24 mouse cellular contexts compared by ENCODE assay signal in the genomic region with DNA sequence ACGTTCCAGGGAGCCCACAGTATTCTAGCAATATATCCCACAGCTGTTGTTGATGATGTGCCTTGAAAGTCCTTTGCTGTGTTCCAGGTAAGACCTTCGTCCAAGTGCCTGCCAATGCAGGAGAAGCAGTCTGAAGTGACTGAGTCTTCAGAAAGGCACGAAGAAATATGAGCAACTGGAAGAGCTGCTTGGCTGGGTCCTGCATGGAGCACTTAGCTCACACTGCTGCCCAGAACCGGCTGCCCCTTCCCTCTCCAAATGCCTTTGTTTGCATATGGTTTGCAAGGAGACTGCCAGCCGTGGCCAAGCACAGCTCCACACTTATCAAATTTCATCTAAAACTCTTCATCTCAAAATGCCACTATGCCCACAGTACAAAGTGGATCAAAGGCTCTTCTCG.
DNase-seq lines count a peak whose midpoint lies in the region; ATAC-seq and TF ChIP-seq lines count a peak whose summit lies in the region.
"Had no signal": no experiment of that assay in that cellular context is flagged by ENCODE, and none has a peak within 500 bp of the region (broad histone marks: within the 10 kb centered on the region; RNA-seq: fewer than 3 reads in every experiment).

No protein-coding gene starts in this region.

- TF ChIP-seq POLR2A in lung, adult 2 months (IDR thresholded peaks at IDR 0.05; ENCODE audit: borderline replicate concordance, extremely low read depth, low read depth, low read length): no peak

- no peak for ATAC-seq in kidney, postnatal 0 days (replicated peaks; ENCODE audit: low FRiP score, low read depth)
- peak; percentile 63; the same call in 1 of the 2 replicates for ATAC-seq in lung, embryonic 14.5 days (ENCODE audit: insufficient read depth)
- ATAC-seq: forebrain, embryonic 13.5 days; forebrain, postnatal 0 days; Patski had no signal

- no peaks in the 10 kb centered on the region for H3K9me3 ChIP-seq in kidney, postnatal 0 days (replicated peaks; ENCODE audit: low read length)
- H3K9me3 ChIP-seq in lung, embryonic 14.5 days (ENCODE audit: low read depth, low read length): no peaks in the 10 kb centered on the region
- H3K9me3 ChIP-seq: forebrain, embryonic 10.5 days; forebrain, embryonic 13.5 days; hindbrain, embryonic 12.5 days; hindbrain, embryonic 15.5 days had no signal

- no peak overlapping the region for H3K27ac ChIP-seq in kidney, postnatal 0 days
- 0 out of 2 replicates have a peak overlapping the region, but pooled peaks have one; percentile 56 for H3K27ac ChIP-seq in lung, embryonic 14.5 days (ENCODE audit: low read depth)
- H3K27ac ChIP-seq: forebrain, embryonic 10.5 days; forebrain, embryonic 13.5 days; heart, adult 2 months; hindbrain, embryonic 12.5 days; hindbrain, embryonic 15.5 days had no signal

- TF ChIP-seq CTCF in kidney, postnatal 0 days (IDR thresholded peaks at IDR 0.05; ENCODE audit: low read depth): no peak
- no peak for TF ChIP-seq CTCF in lung, embryonic 14.5 days (IDR thresholded peaks at IDR 0.05; ENCODE audit: low read depth)
- TF ChIP-seq CTCF in lung, adult 2 months (IDR thresholded peaks at IDR 0.05; ENCODE audit: insufficient read depth, low read length): no peak

- H3K4me1 ChIP-seq in kidney, postnatal 0 days (replicated peaks; ENCODE audit: insufficient read depth, low read length): no peaks in the 10 kb centered on the region
- no peaks in the 10 kb centered on the region for H3K4me1 ChIP-seq in lung, embryonic 14.5 days (ENCODE audit: insufficient read depth)
- peaks cover 2% of the 10 kb centered on the region; the same call in 1 of the 2 replicates for H3K4me1 ChIP-seq in lung, adult 2 months (ENCODE audit: control insufficient read depth, insufficient read depth, low read length)
- H3K4me1 ChIP-seq: hindbrain, embryonic 12.5 days had no signal

- no peak overlapping the region for H3K4me2 ChIP-seq in kidney, postnatal 0 days (ENCODE audit: low read length)
- no peak overlapping the region for H3K4me2 ChIP-seq in lung, embryonic 14.5 days
- H3K4me2 ChIP-seq: forebrain, embryonic 13.5 days; heart, embryonic 11.5 days; hindbrain, embryonic 12.5 days; hindbrain, embryonic 15.5 days had no signal

- peak; percentile 25 for DNase-seq in kidney, postnatal 0 days (ENCODE audit: low spot score)
- DNase-seq in kidney, adult 9 months: no peak
- DNase-seq in lung, embryonic 14.5 days: peak; percentile 53
- no peak for DNase-seq in lung, adult 2 months
- peak; percentile 6 for DNase-seq in lung, postnatal 10 days
- no peak for DNase-seq in thymus, postnatal 14 days
- no peak for DNase-seq in frontal cortex, postnatal 25 days (ENCODE audit: low spot score in 2 of 2)
- DNase-seq: adrenal gland, postnatal 10 days; adrenal gland, postnatal 36 days; B cell, adult 2 months; cerebellum, adult 18-20 months; cerebellum, adult 9-10 months; cerebellum, postnatal 14 days; forebrain, postnatal 0 days; gastrocnemius, postnatal 25 days; heart, adult 2 months had no signal

- H3K27me3 ChIP-seq in kidney, postnatal 0 days (ENCODE audit: insufficient read depth, low read length): no peaks in the 10 kb centered on the region
- no peaks in the 10 kb centered on the region for H3K27me3 ChIP-seq in lung, embryonic 14.5 days (ENCODE audit: insufficient read depth, low read length)
- H3K27me3 ChIP-seq: CH12.LX; forebrain, embryonic 13.5 days; hindbrain, embryonic 12.5 days; hindbrain, embryonic 15.5 days; Patski had no signal

- no peak overlapping the region for H3K4me3 ChIP-seq in kidney, postnatal 0 days (replicated peaks; ENCODE audit: low read depth, low read length)
- no peak overlapping the region for H3K4me3 ChIP-seq in lung, embryonic 14.5 days (ENCODE audit: low read depth, low read length)
- H3K4me3 ChIP-seq in lung, adult 2 months (replicated peaks; ENCODE audit: extremely low read depth, low read depth, low read length): no peak overlapping the region
- H3K4me3 ChIP-seq: forebrain, embryonic 10.5 days; forebrain, embryonic 13.5 days; heart, adult 2 months; hindbrain, embryonic 12.5 days; hindbrain, embryonic 15.5 days had no signal

- no peaks in the 10 kb centered on the region for H3K36me3 ChIP-seq in kidney, postnatal 0 days (ENCODE audit: insufficient read depth, low read length)
- no peaks in the 10 kb centered on the region for H3K36me3 ChIP-seq in lung, embryonic 14.5 days (ENCODE audit: insufficient read depth)
- H3K36me3 ChIP-seq: forebrain, embryonic 10.5 days; G1E; hindbrain, embryonic 12.5 days; hindbrain, embryonic 15.5 days had no signal

- WGBS in kidney, postnatal 0 days: 47% methylated on average over 6 of the region's 6 CpGs
- WGBS in lung, embryonic 14.5 days: 51% methylated on average over 6 of the region's 6 CpGs
- 60% methylated on average over 6 of the region's 6 CpGs for WGBS in lung, adult 2 months

- no peak overlapping the region for H3K9ac ChIP-seq in kidney, postnatal 0 days (ENCODE audit: low read depth, low read length)
- H3K9ac ChIP-seq in lung, embryonic 14.5 days: no peak overlapping the region
- H3K9ac ChIP-seq: forebrain, embryonic 13.5 days; forebrain, postnatal 0 days; hindbrain, embryonic 12.5 days; hindbrain, embryonic 15.5 days had no signal

Comparison
In these comparisons a context has a peak if more than half of its experiments do, and no peak if none do; other contexts are left out.
1. DNase-seq: peak in kidney, postnatal 0 days (single experiment), lung, embryonic 14.5 days (single experiment) and lung, postnatal 10 days (single experiment); none in kidney, adult 9 months (single experiment), lung, adult 2 months (single experiment), thymus, postnatal 14 days (single experiment) and frontal cortex, postnatal 25 days (0 of 2).